In the genomic region with DNA sequence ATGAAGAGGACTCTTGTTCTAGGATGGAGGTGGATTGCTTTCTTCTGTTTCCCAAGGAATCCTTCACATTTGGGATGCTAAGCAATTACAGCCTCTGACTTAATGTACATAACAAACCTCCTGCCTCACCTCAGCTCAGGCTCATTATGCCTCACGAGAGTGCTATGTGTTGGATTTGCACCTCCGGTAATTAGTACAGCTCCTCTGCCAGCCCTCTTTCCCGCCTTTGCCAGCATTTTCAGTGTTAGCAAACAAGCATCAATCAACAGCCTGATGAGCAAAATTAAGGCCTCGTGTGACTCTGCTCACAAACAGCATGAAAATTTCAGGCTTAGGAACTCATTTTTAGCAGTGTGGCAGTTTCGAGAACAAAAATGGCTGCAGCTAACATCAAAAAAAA, we compare ENCODE assay signal across 27 mouse cellular contexts.
DNase-seq lines count a peak whose midpoint lies in the region; ATAC-seq and TF ChIP-seq lines count a peak whose summit lies in the region.
"Had no signal": no experiment of that assay in that cellular context is flagged by ENCODE, and none has a peak within 500 bp of the region (broad histone marks: within the 10 kb centered on the region; RNA-seq: fewer than 3 reads in every experiment).

No protein-coding gene starts in this region.

- no peaks in the 10 kb centered on the region for H3K9me3 ChIP-seq in midbrain, embryonic 12.5 days
- H3K9me3 ChIP-seq in midbrain, embryonic 11.5 days (ENCODE audit: control insufficient read depth, low read length): no peaks in the 10 kb centered on the region
- H3K9me3 ChIP-seq in forebrain, embryonic 15.5 days: no peaks in the 10 kb centered on the region
- H3K9me3 ChIP-seq: embryonic facial prominence, embryonic 13.5 days; heart, embryonic 10.5 days; intestine, embryonic 15.5 days; midbrain, embryonic 10.5 days; neural tube, embryonic 15.5 days; stomach, embryonic 15.5 days had no signal

- H3K4me3 ChIP-seq in midbrain, embryonic 12.5 days: no peak overlapping the region
- H3K4me3 ChIP-seq in midbrain, embryonic 11.5 days (ENCODE audit: low read depth, low read length): no peak overlapping the region
- no peak overlapping the region for H3K4me3 ChIP-seq in forebrain, embryonic 15.5 days
- H3K4me3 ChIP-seq in gastrocnemius, adult 2 months: no peak overlapping the region
- H3K4me3 ChIP-seq: embryonic facial prominence, embryonic 13.5 days; erythroblast, embryonic 14.5 days; heart, embryonic 10.5 days; intestine, embryonic 15.5 days; midbrain, embryonic 10.5 days; myocyte; neural tube, embryonic 15.5 days; stomach, embryonic 15.5 days had no signal

- no peaks in the 10 kb centered on the region for H3K36me3 ChIP-seq in midbrain, embryonic 12.5 days
- H3K36me3 ChIP-seq in midbrain, embryonic 11.5 days (ENCODE audit: control insufficient read depth, insufficient read depth, low read length): no peaks in the 10 kb centered on the region
- H3K36me3 ChIP-seq in forebrain, embryonic 15.5 days: no peaks in the 10 kb centered on the region
- H3K36me3 ChIP-seq: embryonic facial prominence, embryonic 13.5 days; G1E; heart, embryonic 10.5 days; intestine, embryonic 15.5 days; midbrain, embryonic 10.5 days; neural tube, embryonic 15.5 days; stomach, embryonic 15.5 days had no signal

- DNase-seq in midbrain, embryonic 11.5 days (ENCODE audit: low spot score, missing footprints): no peak
- peak; percentile 9 for DNase-seq in right cerebral cortex, postnatal 4 days
- no peak for DNase-seq in right cerebral cortex, postnatal 36 days (ENCODE audit: low spot score in 2 of 2)
- no peak for DNase-seq in kidney, adult 18-20 months
- DNase-seq in gastrocnemius, adult 2 months: no peak
- DNase-seq: adrenal gland, postnatal 36 days; B cell, adult 2 months; cerebellum, postnatal 25 days; heart, postnatal 4 days; kidney, postnatal 25 days; thymus, postnatal 25 days had no signal

- ATAC-seq in midbrain, embryonic 12.5 days (ENCODE audit: low FRiP score, low read depth): 0 out of 2 replicates have a peak, but pooled peaks have one; percentile 60
- no peak for ATAC-seq in midbrain, embryonic 11.5 days (ENCODE audit: low FRiP score)
- ATAC-seq in forebrain, embryonic 15.5 days (replicated peaks): peak; percentile 93
- ATAC-seq: intestine, embryonic 15.5 days; lung, postnatal 0 days; Patski had no signal

- H3K4me2 ChIP-seq in midbrain, embryonic 12.5 days (replicated peaks): no peak overlapping the region
- no peak overlapping the region for H3K4me2 ChIP-seq in midbrain, embryonic 11.5 days
- no peak overlapping the region for H3K4me2 ChIP-seq in forebrain, embryonic 15.5 days (replicated peaks)
- H3K4me2 ChIP-seq: embryonic facial prominence, embryonic 13.5 days; hindbrain, embryonic 14.5 days; intestine, embryonic 15.5 days; neural tube, embryonic 15.5 days; stomach, embryonic 15.5 days had no signal

- no peaks in the 10 kb centered on the region for H3K4me1 ChIP-seq in midbrain, embryonic 12.5 days
- no peaks in the 10 kb centered on the region for H3K4me1 ChIP-seq in midbrain, embryonic 11.5 days (ENCODE audit: control insufficient read depth, insufficient read depth, low read length)
- H3K4me1 ChIP-seq in forebrain, embryonic 15.5 days: peaks cover 10% of the 10 kb centered on the region
- H3K4me1 ChIP-seq: embryonic facial prominence, embryonic 13.5 days; heart, embryonic 10.5 days; intestine, embryonic 15.5 days; midbrain, embryonic 10.5 days; stomach, embryonic 15.5 days had no signal

- TF ChIP-seq CTCF in gastrocnemius, adult 2 months (IDR thresholded peaks at IDR 0.05): no peak

- no peak overlapping the region for H3K9ac ChIP-seq in midbrain, embryonic 12.5 days (replicated peaks)
- H3K9ac ChIP-seq in midbrain, embryonic 11.5 days (ENCODE audit: low read length): no peak overlapping the region
- H3K9ac ChIP-seq in forebrain, embryonic 15.5 days (replicated peaks): no peak overlapping the region
- H3K9ac ChIP-seq: embryonic facial prominence, embryonic 13.5 days; hindbrain, embryonic 14.5 days; intestine, embryonic 15.5 days; neural tube, embryonic 15.5 days; stomach, embryonic 15.5 days had no signal

- 68% methylated on average over 5 of the region's 5 CpGs for WGBS in midbrain, embryonic 12.5 days
- 74% methylated on average over 5 of the region's 5 CpGs for WGBS in midbrain, embryonic 11.5 days
- 11% methylated on average over 5 of the region's 5 CpGs for WGBS in forebrain, embryonic 15.5 days

- H3K27me3 ChIP-seq in midbrain, embryonic 12.5 days: no peaks in the 10 kb centered on the region
- no peaks in the 10 kb centered on the region for H3K27me3 ChIP-seq in midbrain, embryonic 11.5 days (ENCODE audit: control insufficient read depth, insufficient read depth, low read length)
- peaks cover 44% of the 10 kb centered on the region for H3K27me3 ChIP-seq in forebrain, embryonic 15.5 days
- H3K27me3 ChIP-seq: CH12.LX; embryonic facial prominence, embryonic 13.5 days; intestine, embryonic 15.5 days; neural tube, embryonic 15.5 days; Patski; stomach, embryonic 15.5 days had no signal

- no peak overlapping the region for H3K27ac ChIP-seq in midbrain, embryonic 12.5 days (replicated peaks)
- no peak overlapping the region for H3K27ac ChIP-seq in midbrain, embryonic 11.5 days (ENCODE audit: low read depth, low read length)
- H3K27ac ChIP-seq in forebrain, embryonic 15.5 days (replicated peaks): no peak overlapping the region
- H3K27ac ChIP-seq in gastrocnemius, adult 2 months: no peak overlapping the region
- H3K27ac ChIP-seq: embryonic facial prominence, embryonic 13.5 days; heart, embryonic 10.5 days; hindbrain, embryonic 14.5 days; intestine, embryonic 15.5 days; macrophage; midbrain, embryonic 10.5 days; neural tube, embryonic 15.5 days; stomach, embryonic 15.5 days had no signal

- intact Hi-C loops in gastrocnemius, adult 2 months (cut with DNase I): no loop called here
